Mouse (Mus musculus) forebrain, postnatal 0 days (tissue): Measurements from ENCODE around the gene Osgep. TPM values are rescaled to one million over a fixed set of nuclear protein-coding genes. Genes with fewer than 3 reads are reported as not detected.
"Not testable (repeated sequence)": the region's sequence is repeated elsewhere in the genome, so short reads cannot be mapped to it uniquely, and the experiment has no call there.

Source experiments
- ATAC-seq: fragments of 200-750 bp; cut with Nextera tagmentation; 2 replicates; pipeline ENCODE4 v1.8.0; 2017; ENCODE audit warnings: mild to moderate bottlenecking, moderate library complexity
- DNase-seq: peaks from one replicate; pipeline ENCODE4 v3.0.0-alpha.2; 2015
- H3K27ac ChIP-seq: fragments of 300-500 bp; sonication (generic); 2 replicates; pipeline ENCODE4 v1.5.1; 2014; ENCODE audit warnings: low read depth, mild to moderate bottlenecking, antibody characterized with exemption, low read length, moderate library complexity, mixed read lengths
- H3K27me3 ChIP-seq: fragments of 300-500 bp; sonication (generic); 2 replicates; pipeline ENCODE4 v1.6.1; 2014; ENCODE audit warnings: mild to moderate bottlenecking, low read length, mixed read lengths; ENCODE audit not compliant: insufficient read depth
- H3K36me3 ChIP-seq: fragments of 300-500 bp; sonication (generic); 2 replicates; pipeline ENCODE4 v1.6.1; 2014; ENCODE audit warnings: mild to moderate bottlenecking, moderate library complexity; ENCODE audit not compliant: insufficient read depth
- H3K4me1 ChIP-seq: fragments of 300-500 bp; sonication (generic); 2 replicates; pipeline ENCODE4 v1.6.1; 2014; ENCODE audit warnings: antibody characterized with exemption; ENCODE audit not compliant: insufficient read depth
- H3K4me2 ChIP-seq: fragments of 300-500 bp; sonication (generic); 2 replicates; pipeline ENCODE4 v1.6.1; 2014; ENCODE audit warnings: low read depth, mild to moderate bottlenecking, moderate library complexity
- H3K4me3 ChIP-seq: fragments of 300-500 bp; sonication (generic); 2 replicates; pipeline ENCODE4 v1.5.1; 2014; ENCODE audit warnings: low read depth, low read length, mixed read lengths
- H3K9ac ChIP-seq: fragments of 300-500 bp; sonication (generic); 2 replicates; pipeline ENCODE4 v1.6.1; 2014; ENCODE audit warnings: mild to moderate bottlenecking
- H3K9me3 ChIP-seq: fragments of 300-500 bp; sonication (generic); 2 replicates; pipeline ENCODE4 v1.6.1; 2016; ENCODE audit warnings: low read length
- CTCF ChIP-seq: sonication (generic); IDR thresholded peaks from 2 replicates; pipeline ENCODE4 v1.5.1; 2016; ENCODE audit warnings: antibody characterized with exemption, control low read depth, low read depth
- WGBS: fragments of 180-500 bp; shearing (Covaris S2); extraction: QIAGEN DNeasy Blood & Tissue Kit; methylation state at CpG from one replicate; pipeline ENCODE4 v1.1.7; 2014; 5-methylcytosine and 5-hydroxymethylcytosine counted together
- polyA plus RNA-seq: library from polyadenylated mRNA; unstranded; fragments of >200 nt; fragmentation: Nextera tagmentation; extraction: Ambion mirVana; gene quantifications from 2 replicates; pipeline ENCODE4 v1.2.1, GENCODE M21; 2015
- total RNA-seq: library from RNA; depleted of rRNA; stranded (reverse); fragments of >200 nt; gene quantifications from 2 replicates; pipeline ENCODE4 v1.2.3, GENCODE M21; 2014; rRNA removed

Gene Osgep
- total RNA-seq (75.2 and 102 TPM in 2 replicates), polyA plus RNA-seq (79.1 and 87.6 TPM in 2 replicates)

- no peaks in the 10 kb centered on the region for H3K9me3 ChIP-seq
- WGBS, result under 1% methylated on average over 57 of the region's 57 CpGs
- peak; percentile 99 for DNase-seq
- H3K36me3 ChIP-seq, result peaks cover 27% of the 10 kb centered on the region
- ATAC-seq, result peak; percentile 97
- 0 out of 2 replicates have a peak, but pooled peaks have one; percentile 4 for TF ChIP-seq CTCF
- peak within 1 kb of the TSS; percentile 83 for H3K27ac ChIP-seq
- H3K4me1 ChIP-seq, result peaks cover 15% of the 10 kb centered on the region
- H3K4me3 ChIP-seq, result peak within 1 kb of the TSS; percentile 70
- H3K9ac ChIP-seq, result peak within 1 kb of the TSS; percentile 62
- H3K4me2 ChIP-seq, result peak within 1 kb of the TSS; percentile 84
- no peaks in the 10 kb centered on the region for H3K27me3 ChIP-seq
Observed at GRCm38 (mm10) chr14:50924281-50925064, at the start of gene Osgep, which contains the start of gene Apex1. Gene Osgep, minus strand, starts transcription at chr14:50924893. Gene Apex1, plus strand, starts transcription at chr14:50924968.

- H3K4me3 ChIP-seq, result no peak overlapping the region
- no peak overlapping the region for H3K4me2 ChIP-seq
- WGBS, result 21% methylated on average over 4 of the region's 4 CpGs
- DNase-seq (no peak), ATAC-seq (no peak)
- no peak for TF ChIP-seq CTCF
- H3K9me3 ChIP-seq, result no peaks in the 10 kb centered on the region
- no peak overlapping the region for H3K9ac ChIP-seq
- H3K36me3 ChIP-seq, result no peaks in the 10 kb centered on the region
- peaks cover 8% of the 10 kb centered on the region; the same call in 1 of the 2 replicates for H3K4me1 ChIP-seq
- no peaks in the 10 kb centered on the region for H3K27me3 ChIP-seq
- H3K27ac ChIP-seq, result no peak overlapping the region
Observed at GRCm38 (mm10) chr14:50973700-50974099, 49.0 kb upstream of the Osgep start.

GRCm38 (mm10) chr14:50973054-50973453, 48.4 kb upstream of the Osgep start:
- 83% methylated on average over 5 of the region's 5 CpGs for WGBS
- H3K4me3 ChIP-seq, H3K9ac ChIP-seq, H3K27ac ChIP-seq, H3K4me2 ChIP-seq, H3K9me3 ChIP-seq, H3K27me3 ChIP-seq, H3K36me3 ChIP-seq, DNase-seq, H3K4me1 ChIP-seq, ATAC-seq: not testable (repeated sequence)

GRCm38 (mm10) chr14:50970822-50971221, 46.1 kb upstream of the Osgep start:
- H3K4me2 ChIP-seq, result no peak overlapping the region
- 61% methylated on average over 1 of the region's 1 CpGs for WGBS
- ATAC-seq (no peak), DNase-seq (no peak)
- peaks cover 8% of the 10 kb centered on the region; the same call in 1 of the 2 replicates for H3K4me1 ChIP-seq
- H3K36me3 ChIP-seq, result no peaks in the 10 kb centered on the region
- no peaks in the 10 kb centered on the region for H3K27me3 ChIP-seq
- H3K9me3 ChIP-seq, result no peaks in the 10 kb centered on the region
- H3K27ac ChIP-seq, result no peak overlapping the region
- H3K9ac ChIP-seq, result no peak overlapping the region
- H3K4me3 ChIP-seq, result no peak overlapping the region
- TF ChIP-seq CTCF, result no peak

DNA sequence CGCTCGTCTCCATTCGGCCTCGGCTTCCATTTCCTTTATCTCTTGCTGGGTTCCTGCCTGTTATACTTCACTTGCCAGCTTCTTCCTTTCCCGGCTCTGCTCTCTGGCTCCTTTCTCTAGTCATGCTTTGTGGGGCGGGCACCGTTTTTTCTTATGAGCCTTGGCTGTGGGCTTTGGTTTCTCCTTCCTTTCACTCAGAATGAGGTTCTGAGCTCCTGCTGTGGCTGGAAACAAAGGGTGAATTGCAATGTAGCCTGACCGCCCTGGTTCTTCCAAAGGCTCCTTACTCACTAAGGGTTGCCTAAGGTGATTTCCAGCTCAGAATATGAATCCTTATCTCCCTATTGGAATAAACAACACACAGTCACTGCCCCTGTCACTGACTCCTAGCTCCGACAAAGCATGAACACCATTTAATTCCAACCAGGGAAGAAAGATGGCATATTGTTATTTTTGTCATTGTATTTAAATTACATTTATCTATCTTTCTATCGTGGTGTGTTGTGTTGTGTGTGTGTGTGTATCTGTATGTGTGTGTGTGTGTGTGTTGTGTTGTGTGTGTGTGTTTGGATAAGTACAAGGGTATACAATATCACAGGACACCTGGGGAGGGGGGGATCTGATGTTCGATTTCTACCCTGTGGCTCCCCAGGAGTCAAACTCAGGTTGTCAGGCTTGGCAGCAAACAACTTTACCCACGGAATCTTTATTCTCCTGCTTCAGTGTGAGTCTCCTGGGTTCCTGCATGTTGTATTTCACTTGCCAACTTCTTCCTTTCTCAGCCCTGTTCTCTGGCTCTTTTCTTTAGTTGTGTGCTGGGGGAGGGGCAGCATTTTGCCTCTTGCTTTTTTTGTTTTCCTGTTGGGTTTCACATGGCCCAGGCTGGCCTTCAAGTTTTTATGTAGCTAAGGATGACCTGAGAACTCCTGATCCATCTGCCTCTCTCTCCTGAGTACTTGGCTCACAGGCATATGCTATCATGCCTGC, 45.2 kb upstream of the Osgep start:
- no peak overlapping the region for H3K9ac ChIP-seq
- TF ChIP-seq CTCF, result no peak
- peak overlapping the region; percentile 71 for H3K27ac ChIP-seq
- DNase-seq (peak; percentile 60), ATAC-seq (peak; percentile 78)
- H3K27me3 ChIP-seq, result no peaks in the 10 kb centered on the region
- peak overlapping the region; percentile 15; the same call in 1 of the 2 replicates for H3K4me2 ChIP-seq
- peaks cover 8% of the 10 kb centered on the region; the same call in 1 of the 2 replicates for H3K4me1 ChIP-seq
- 8% methylated on average over 12 of the region's 12 CpGs for WGBS
- H3K4me3 ChIP-seq, result no peak overlapping the region
- no peaks in the 10 kb centered on the region for H3K9me3 ChIP-seq
- no peaks in the 10 kb centered on the region for H3K36me3 ChIP-seq

- no peak overlapping the region for H3K27ac ChIP-seq
Observed at GRCm38 (mm10) chr14:50969041-50969440, 44.3 kb upstream of the Osgep start.

More at GRCm38 (mm10) chr14:50969041-50969440, 44.3 kb upstream of the Osgep start:
- no peak for DNase-seq
- Histone ChIP-seq H3K4me3 (no peak overlapping the region), H3K4me1 (peaks cover 8% of the 10 kb centered on the region; the same call in 1 of the 2 replicates), H3K9me3 (no peaks in the 10 kb centered on the region), H3K9ac (no peak overlapping the region), H3K4me2 (0 out of 2 replicates have a peak overlapping the region, but pooled peaks have one; percentile 15), H3K36me3 (no peaks in the 10 kb centered on the region), H3K27me3 (no peaks in the 10 kb centered on the region)
- WGBS, result 0% methylated on average over 1 of the region's 1 CpGs
- TF ChIP-seq CTCF, result no peak
- ATAC-seq, result peak; percentile 62
